Mouse (Mus musculus): Measurements from ENCODE around the gene Mybpc1.

DNA sequence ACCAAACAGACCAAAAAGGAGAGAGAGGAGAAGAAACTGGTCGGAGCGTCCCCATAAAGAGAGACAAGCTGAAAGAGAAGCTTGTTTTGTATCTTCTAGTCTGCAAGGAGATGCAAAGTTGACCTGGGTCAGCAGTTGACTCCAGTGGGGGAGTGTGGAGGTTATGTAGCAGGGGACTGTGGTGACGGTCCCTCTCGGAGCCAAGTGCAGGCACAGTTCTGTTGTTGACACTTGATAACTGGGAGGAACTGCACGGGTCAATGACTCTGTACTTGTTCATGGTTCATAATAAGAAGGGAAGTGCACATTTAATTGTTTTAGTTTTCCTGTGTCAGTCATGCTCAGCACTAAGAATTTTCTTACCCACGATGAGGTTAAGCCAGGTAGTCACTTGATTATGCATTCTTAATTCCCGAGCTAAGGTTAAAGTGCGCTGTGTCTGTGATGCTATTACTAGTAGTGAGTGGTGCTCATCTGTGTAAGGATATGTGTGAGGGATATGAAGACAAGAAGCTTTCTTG is 30.8 kb downstream of the Mybpc1 start:
- TF ChIP-seq CTCF (IDR thresholded peaks at IDR 0.05; ENCODE audit: low read depth, low read length) (no peak), POLR2A (IDR thresholded peaks at IDR 0.05; ENCODE audit: borderline replicate concordance, low read depth, low read length) (no peak)
